Mouse (Mus musculus) brown adipose tissue, adult 24 weeks (tissue): ENCODE data around the gene Tvp23a. TPM values are rescaled to one million over a fixed set of nuclear protein-coding genes. Genes with fewer than 3 reads are reported as not detected.
A peak's percentile ranks its signal among the peaks of the same experiment; 100 is the strongest.

Experiments
- H3K27ac ChIP-seq: fragments of 200-500 bp; replicated peaks from 2 replicates; pipeline ENCODE4 v1.5.1; 2012; ENCODE audit warnings: low read depth, mild to moderate bottlenecking, low read length
- H3K4me1 ChIP-seq: fragments of 200-500 bp; 2 replicates; pipeline ENCODE4 v1.6.1; 2012; ENCODE audit warnings: low read length, mixed read lengths; ENCODE audit not compliant: control insufficient read depth, insufficient read depth, insufficient read length
- H3K4me3 ChIP-seq: fragments of 200-500 bp; 2 replicates; pipeline ENCODE4 v1.5.1; 2012; ENCODE audit warnings: low read depth, mild to moderate bottlenecking, low read length, moderate library complexity; ENCODE audit not compliant: insufficient read depth
- polyA plus RNA-seq: library from polyadenylated mRNA; stranded (reverse); fragments of >200 nt; gene quantifications from 2 replicates; pipeline ENCODE4 v1.2.4, GENCODE M21; 2012; ENCODE audit not compliant: missing spikeins, insufficient read depth, insufficient read length

The Tvp23a gene
- polyA plus RNA-seq, 1 experiment, result 0.87 TPM

DNA sequence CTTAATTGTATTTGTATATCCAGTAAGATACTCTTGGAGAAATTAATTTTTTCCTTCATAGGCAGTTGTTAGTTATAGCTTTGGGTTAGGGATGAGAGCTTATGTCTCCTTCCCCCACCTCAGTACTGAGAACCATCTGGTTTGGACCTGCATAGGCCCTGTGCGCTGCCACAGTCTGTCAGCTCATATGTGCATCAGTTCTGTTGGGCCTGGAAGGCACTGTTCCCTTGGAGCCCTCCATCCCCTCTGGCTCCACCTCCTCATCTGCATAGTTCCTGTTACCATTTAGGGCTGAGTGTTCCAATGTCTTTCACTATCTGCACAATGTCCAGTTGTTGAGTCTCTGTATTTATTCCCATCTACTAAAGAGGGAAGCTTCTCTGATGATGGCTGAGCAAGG, 21.0 kb upstream of the Tvp23a start:
- H3K27ac ChIP-seq, result no peak overlapping the region
- H3K4me1 ChIP-seq, result 0 out of 2 replicates have a peak, but pooled peaks cover 2% of the 10 kb centered on the region

DNA sequence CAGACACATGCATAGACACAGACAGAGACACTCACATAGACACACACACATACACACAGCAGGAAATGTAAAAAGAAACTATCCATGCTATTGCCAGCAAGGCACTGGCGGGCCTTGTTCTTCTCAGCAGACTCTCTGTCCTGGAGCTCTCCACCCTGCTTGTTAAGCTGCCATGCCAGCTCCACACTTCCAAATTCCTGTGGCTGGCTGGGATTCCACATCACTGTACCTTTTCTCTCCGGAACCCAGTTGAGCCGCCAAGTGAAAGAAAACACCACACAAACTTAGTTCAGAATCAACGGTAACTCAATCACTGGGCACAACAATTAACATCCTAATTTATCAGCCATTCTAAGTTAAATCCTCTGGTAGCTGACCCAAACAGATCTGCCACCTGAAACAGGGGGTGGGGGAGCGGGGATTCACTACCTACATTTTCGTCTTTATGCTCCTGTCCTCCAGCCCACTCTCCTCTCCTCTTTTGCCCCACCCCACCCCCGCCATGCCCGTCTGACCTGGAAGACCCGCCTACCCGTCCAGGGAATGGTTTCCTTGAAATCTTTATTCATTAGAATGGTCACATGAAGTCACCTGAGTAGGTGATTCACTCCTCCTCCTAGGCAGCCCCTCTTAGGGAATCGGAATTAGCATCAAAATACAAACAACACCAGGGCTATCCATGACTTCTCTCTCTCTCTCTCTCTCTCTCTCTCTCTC, 20.4 kb upstream of the Tvp23a start:
- 0 out of 2 replicates have a peak, but pooled peaks cover 2% of the 10 kb centered on the region for H3K4me1 ChIP-seq
- no peak overlapping the region for H3K4me3 ChIP-seq
- no peak overlapping the region for H3K27ac ChIP-seq

More for the DNA sequence above, 21.0 kb upstream of the Tvp23a start:
- no peak overlapping the region for H3K4me3 ChIP-seq

DNA sequence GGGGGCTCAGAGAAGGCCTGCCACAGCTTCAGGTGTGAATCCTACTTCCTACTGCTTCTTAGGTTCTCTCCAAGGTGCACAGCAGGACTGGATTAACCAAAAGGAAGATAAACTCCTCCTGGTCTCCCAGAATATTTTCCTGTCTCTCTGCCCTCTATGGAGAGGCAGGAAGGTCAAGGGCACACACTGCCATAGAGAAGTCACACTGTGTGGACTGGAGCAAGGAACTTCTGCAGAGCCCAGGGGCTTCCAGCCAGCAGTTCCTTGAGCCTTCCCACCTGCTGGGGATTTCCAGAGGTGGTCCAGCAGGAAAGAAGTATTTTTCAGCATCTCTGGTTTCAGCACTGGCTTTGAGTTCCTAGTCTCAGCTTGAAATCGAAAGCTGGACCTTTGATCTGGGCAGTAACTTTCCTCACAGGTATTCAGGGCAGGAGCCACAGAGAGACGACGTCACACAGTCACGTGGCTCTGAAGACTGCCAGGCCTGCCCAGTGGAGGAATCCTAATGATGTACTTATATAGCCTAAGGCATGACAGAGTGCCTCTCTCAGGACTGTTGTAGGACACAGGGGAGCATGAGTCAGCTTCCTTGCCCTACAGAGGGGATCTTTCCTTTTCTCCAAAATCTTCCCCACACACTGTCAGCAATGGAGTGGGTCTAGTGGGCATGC, 18.0 kb upstream of the Tvp23a start:
- Histone ChIP-seq H3K4me3 (no peak overlapping the region), H3K27ac (no peak overlapping the region), H3K4me1 (0 out of 2 replicates have a peak, but pooled peaks cover 2% of the 10 kb centered on the region)

DNA sequence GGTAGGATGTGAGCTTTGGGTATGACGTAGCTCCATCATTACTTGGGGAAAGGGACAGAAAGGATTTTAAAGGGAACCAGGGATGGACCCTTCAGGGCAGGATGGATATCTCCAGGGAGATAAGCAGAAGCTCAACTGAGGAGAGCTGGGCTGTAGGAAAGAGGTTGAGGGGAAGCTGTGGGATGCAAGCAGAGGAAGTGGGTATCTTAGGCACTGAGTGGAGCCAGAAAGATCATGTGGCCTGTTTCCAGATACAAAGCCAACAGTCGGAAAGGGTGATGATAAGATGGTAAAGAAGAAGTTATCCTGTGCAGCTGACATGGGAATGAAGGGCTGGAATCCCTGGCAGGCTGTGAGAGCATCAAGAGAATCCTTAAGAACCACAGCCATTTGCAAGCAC, 14.0 kb upstream of the Tvp23a start:
- H3K4me1 ChIP-seq, result 0 out of 2 replicates have a peak, but pooled peaks cover 2% of the 10 kb centered on the region
- H3K4me3 ChIP-seq, result no peak overlapping the region
- H3K27ac ChIP-seq, result peak overlapping the region; percentile 37; the same call in 1 of the 2 replicates

DNA sequence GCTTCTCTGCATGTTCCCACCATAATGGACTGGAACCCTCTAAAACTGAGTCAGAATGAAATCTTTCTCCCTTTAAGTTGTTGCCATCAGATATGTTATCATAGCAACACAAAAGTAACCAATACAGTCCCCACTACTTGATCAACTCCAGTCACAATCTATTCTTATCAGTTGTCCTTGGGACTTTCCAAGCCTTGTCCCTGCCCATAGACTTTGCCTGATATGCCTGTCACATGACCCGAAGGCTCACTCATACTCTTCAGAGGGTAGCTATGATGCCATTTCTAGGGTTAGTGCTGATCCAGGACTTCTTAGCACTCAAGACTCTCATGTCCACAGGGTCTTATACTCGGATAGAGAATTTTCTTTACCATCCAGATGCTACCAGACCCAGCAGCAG, 13.0 kb upstream of the Tvp23a start:
- Histone ChIP-seq H3K27ac (no peak overlapping the region), H3K4me3 (no peak overlapping the region)

DNA sequence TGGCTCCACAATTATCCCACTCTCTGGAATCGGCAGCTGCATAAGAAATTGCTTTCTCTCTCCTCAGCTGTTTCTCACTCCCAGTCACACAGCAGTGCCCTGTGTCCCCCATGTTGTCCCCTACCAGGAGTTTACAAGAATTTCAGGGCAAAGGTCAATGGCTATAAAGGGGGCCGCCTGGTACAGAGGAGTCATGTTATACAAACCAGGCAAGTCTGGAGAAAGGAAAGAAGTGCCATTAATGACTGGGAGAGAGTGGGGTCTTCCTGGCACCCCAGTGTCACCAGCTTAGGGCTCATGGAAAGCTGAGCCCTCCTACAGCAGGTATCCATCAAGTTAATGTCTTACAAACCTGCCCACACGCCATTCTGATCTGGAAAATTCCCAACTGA, 7.4 kb upstream of the Tvp23a start:
- Histone ChIP-seq H3K4me3 (no peak overlapping the region), H3K27ac (no peak overlapping the region), H3K4me1 (no peaks in the 10 kb centered on the region)

More for the DNA sequence above, 13.0 kb upstream of the Tvp23a start:
- no peaks in the 10 kb centered on the region for H3K4me1 ChIP-seq

DNA sequence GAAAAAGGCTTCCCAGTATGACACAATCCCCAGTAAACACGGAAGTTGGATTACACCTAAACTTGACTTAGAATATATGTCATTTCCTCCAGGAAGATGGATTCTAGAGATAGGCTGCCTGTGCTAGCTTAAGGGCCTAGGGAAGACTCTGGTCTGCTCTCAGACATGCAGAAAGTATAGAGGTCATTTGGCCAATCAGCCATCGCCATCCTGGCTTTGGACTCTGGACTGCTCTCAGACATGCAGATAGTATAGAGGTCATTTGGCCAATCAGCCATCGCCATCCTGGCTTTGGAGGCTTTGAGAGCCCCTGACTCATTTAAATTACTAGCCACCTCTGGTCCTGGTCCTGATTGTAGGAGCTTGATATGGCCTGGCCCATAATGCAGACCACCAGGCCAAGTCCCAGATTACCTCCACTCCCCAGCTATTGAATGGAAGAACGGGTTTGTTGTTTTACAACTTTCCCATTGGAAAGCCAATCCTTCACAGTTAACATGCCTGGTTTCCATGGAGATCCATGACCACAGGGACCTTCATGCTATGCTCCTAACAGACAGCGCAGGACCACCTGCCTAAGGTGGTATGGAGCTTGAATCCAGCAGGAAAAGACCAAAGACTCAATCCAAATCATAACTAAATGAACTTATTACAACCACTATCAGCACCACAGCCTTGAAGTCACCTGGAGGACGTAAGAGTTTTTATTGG, 6.9 kb upstream of the Tvp23a start:
- no peak overlapping the region for H3K27ac ChIP-seq
- no peak overlapping the region for H3K4me3 ChIP-seq
- no peaks in the 10 kb centered on the region for H3K4me1 ChIP-seq

DNA sequence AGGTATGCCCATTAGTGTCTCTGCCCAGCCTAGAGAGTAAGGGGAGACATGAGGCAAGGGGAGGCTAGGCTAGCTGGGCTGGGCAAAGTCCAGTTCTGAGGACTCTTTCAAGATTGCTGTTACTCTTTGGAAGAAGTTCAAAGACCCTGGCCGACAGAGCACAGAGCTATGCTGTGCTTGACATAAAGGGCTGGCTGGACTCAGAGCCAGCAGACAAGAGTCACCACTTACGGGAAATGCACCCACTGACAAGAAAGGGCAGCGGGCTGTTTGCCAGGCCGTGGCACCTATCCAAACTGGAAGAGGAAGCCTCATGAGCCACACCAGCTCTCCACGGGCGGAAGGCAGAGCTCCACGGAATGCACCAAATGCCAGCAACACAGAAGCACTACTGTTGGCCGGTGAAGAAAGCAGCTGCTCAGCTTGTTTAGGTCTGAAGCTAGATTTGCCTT, 5.3 kb upstream of the Tvp23a start:
- H3K27ac ChIP-seq, result peak overlapping the region; percentile 71
- H3K4me3 ChIP-seq, result no peak overlapping the region
- H3K4me1 ChIP-seq, result no peaks in the 10 kb centered on the region

DNA sequence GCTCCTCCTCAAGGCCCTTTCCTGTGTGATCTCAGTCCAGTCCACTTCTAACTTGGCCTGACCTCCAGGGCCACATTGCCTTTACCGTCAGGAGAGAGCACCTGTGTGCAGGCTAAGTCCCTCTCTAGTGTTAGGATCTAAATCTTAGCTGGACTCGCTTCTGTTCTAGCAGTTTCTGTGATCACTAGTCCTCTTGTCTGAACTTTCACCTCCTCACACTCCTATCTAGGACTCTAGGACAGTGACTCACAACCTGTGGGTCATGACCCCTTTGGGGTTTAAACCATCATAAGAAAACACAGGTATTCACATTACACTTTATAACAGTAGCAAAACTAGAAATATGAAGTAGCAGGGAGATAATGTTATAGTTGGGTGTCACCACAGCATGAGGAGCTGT, 4.7 kb upstream of the Tvp23a start:
- no peaks in the 10 kb centered on the region for H3K4me1 ChIP-seq
- no peak overlapping the region for H3K4me3 ChIP-seq
- peak overlapping the region; percentile 37; the same call in 1 of the 2 replicates for H3K27ac ChIP-seq

DNA sequence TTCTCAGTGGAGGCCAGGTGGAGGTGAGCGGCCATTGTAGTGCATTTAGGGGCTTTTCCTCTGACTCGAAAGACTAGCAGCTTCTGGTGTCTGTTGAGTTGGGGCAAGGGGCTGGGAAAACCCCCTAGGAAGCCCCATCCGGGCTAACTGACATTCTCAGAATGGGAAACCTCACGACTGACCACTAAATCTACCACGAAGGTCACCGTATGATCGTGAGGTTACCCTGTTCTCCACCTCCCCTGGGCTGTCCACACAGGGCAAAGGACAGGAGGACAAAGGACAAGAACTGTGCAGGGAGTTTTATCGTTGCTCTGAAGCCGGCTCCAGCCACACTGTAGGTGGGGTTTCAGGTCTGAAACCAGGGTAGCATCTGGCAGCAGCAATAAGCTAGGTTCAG, 1.8 kb upstream of the Tvp23a start:
- Histone ChIP-seq H3K27ac (no peak overlapping the region), H3K4me1 (no peaks in the 10 kb centered on the region), H3K4me3 (no peak overlapping the region)

DNA sequence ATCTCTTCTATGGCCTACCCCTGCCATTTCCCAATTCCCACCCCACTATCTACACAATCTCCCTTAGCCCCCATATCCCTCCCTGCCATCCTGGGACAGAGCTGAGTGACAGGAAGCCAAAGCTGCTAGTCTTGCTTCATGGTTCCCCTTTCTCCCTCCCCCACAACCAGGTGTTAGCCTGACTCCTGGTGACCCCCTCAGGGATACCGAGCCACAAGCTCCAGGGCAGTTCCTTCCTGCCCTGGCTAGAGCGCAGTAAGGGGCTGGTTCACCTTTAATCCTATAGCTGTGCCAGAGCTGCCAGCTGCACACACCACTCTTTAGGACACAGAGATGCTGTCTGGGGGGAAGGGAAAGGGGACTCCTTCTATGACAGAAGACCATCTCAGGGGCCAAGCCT, 619 bp upstream of the Tvp23a start:
- H3K27ac ChIP-seq, result no peak overlapping the region
- 0 out of 2 replicates have a peak overlapping the region, but pooled peaks have one; percentile 8 for H3K4me3 ChIP-seq
- H3K4me1 ChIP-seq, result no peaks in the 10 kb centered on the region

DNA sequence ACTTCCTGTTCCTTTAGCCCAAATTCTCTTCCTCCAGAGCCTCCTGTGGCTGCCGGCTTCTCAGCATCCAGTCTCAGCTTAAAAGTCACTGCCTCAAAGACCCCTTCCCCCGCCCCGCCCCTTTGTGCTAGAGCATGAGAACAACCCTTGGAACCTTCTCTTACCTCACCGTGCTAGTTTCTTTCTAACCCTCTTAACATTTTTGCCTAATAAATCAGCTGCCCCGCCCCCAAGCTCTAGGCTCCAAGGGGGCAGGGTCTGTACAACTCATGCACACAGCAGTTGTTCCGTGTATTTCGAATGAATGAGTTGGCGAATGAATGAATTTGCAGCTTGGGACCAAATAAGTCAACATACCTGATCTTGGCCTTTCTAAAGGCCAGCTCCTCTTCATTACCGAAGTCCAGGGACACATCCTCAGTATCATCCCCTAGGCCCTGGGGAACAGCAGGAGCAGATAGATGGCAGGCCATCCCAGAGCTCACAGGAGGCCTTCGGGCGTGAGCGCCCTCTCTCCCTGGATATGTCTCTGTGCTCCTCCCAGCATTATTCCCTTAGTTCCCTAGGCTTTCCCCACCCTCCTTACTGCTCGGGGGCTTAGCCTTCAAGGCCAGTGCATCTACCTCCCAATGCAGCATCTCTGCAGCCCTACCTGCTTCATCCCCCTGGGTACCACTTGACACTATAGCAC, 444 bp downstream of the Tvp23a start:
- Histone ChIP-seq H3K4me1 (no peaks in the 10 kb centered on the region), H3K27ac (no peak overlapping the region), H3K4me3 (peak overlapping the region; percentile 37)

DNA sequence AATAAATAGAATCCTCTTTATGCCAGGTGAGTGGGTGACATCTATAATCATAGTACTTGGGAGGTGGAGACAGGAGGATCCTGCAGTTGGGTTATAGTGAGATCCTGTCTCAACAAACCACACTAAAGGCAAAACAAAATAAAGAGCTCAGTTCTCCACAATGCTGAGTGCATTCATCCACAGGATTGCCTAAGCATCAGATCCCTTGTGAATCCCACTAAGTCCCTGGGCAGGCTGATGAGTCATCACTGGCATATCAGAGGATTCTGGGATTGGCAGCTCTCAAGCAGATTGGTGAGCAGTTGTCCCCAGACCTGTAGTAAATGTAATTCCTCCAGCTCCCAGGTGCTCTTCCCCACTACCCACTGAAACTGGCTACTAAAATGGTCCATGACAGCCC, 3.4 kb downstream of the Tvp23a start:
- Histone ChIP-seq H3K27ac (no peak overlapping the region), H3K4me3 (no peak overlapping the region), H3K4me1 (no peaks in the 10 kb centered on the region; the same call in 1 of the 2 replicates)

DNA sequence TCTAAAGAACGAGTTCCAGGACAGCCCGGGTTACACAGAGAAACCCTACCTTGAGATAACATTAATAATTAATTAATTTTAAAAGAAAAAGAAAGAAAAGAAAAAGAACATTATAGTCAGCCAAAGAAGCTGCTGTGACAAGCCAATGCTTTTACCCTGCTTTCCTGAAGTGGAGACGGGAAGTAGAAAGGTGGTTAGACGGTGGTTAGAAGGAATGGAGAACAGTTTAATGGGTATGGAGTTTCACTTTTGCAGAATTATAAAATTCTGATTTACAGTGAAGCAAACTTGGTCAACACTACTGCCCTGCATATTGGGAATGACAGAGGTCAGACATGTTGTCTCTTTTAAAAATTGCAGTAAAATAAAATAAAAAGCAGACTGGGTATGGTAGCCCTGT, 5.4 kb downstream of the Tvp23a start:
- H3K4me1 ChIP-seq, result no peaks in the 10 kb centered on the region; the same call in 1 of the 2 replicates
- H3K4me3 ChIP-seq, result no peak overlapping the region
- no peak overlapping the region; the same call in 1 of the 2 replicates for H3K27ac ChIP-seq

DNA sequence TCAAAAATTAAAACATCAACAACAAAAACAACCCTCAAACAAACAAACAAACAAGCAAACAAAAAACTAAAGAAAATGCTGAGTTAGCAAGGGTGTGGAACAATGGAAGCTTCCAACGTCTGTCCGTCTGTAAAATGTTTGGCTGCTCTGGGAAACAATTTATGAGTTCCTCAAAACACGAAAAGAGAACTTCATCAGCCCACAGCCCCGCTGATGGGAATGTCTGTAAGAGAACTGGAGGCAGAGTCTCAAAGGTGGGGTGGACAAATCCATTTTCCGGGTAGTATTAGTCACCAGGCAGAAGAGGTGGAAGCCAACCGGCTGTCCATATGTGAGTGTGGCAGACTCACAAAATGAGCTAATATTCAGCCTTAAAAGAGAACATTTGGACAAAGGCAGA, 5.8 kb downstream of the Tvp23a start:
- peak overlapping the region; percentile 58; the same call in 1 of the 2 replicates for H3K27ac ChIP-seq
- no peaks in the 10 kb centered on the region; the same call in 1 of the 2 replicates for H3K4me1 ChIP-seq
- H3K4me3 ChIP-seq, result no peak overlapping the region
